Mouse (Mus musculus) liver, postnatal 0 days (tissue): ENCODE measurements at regions not wholly inside any gene's neighbourhood (a gene's known extent, or its start where the extent isn't known, plus 50 kb on each side); places are given as distances from the start of the nearest gene placed in this dataset.

ENCODE experiments used
- CTCF ChIP-seq: sonication (generic); IDR thresholded peaks from 2 replicates; pipeline ENCODE4 v1.5.1; 2016; ENCODE audit warnings: antibody characterized with exemption, low read depth
- EP300 ChIP-seq: IDR thresholded peaks from 2 replicates; pipeline ENCODE4 v1.6.1; 2016; ENCODE audit warnings: antibody characterized with exemption, low read depth, mild to moderate bottlenecking

- TF ChIP-seq CTCF: no peak
- TF ChIP-seq EP300: no peak
Measured at GRCm38 (mm10) chr11:28648916-28649315, 64.8 kb upstream of the Ccdc85a start.
